Mouse (Mus musculus) liver, adult 2 months (tissue): ENCODE data around the gene Bcl2l12. TPM values are rescaled to one million over a fixed set of nuclear protein-coding genes. Genes with fewer than 3 reads are reported as not detected.

Source experiments
- DNase-seq: peaks from one replicate; pipeline ENCODE4 v3.0.0-alpha.2; 2011; ENCODE audit warnings: low read depth, low spot score; ENCODE audit errors: extremely low read depth
- H3K27ac ChIP-seq: fragments of 200-500 bp; replicated peaks from 2 replicates; pipeline ENCODE4 v1.5.1; 2012; ENCODE audit warnings: low read depth, mild to moderate bottlenecking, control low read depth, inconsistent platforms, low read length; ENCODE audit not compliant: insufficient read depth
- H3K27me3 ChIP-seq: fragments of 200-500 bp; 2 replicates; pipeline ENCODE4 v1.6.1; 2012; ENCODE audit warnings: mild to moderate bottlenecking, moderate library complexity, low read length, inconsistent platforms; ENCODE audit not compliant: control insufficient read depth, insufficient read depth
- H3K36me3 ChIP-seq: fragments of 200-500 bp; 2 replicates; pipeline ENCODE4 v1.6.1; 2012; ENCODE audit warnings: low read length, inconsistent platforms; ENCODE audit not compliant: control insufficient read depth, insufficient read depth
- H3K4me1 ChIP-seq: fragments of 200-500 bp; 2 replicates; pipeline ENCODE4 v1.6.1; 2011; ENCODE audit warnings: low read length; ENCODE audit not compliant: control insufficient read depth, insufficient read depth
- H3K4me3 ChIP-seq: fragments of 200-500 bp; 2 replicates; pipeline ENCODE4 v1.5.1; 2011; ENCODE audit warnings: low read depth, mild to moderate bottlenecking, control low read depth, low read length, moderate library complexity; ENCODE audit not compliant: insufficient read depth
- H3K79me2 ChIP-seq: fragments of 200-500 bp; 2 replicates; pipeline ENCODE4 v1.6.1; 2012; ENCODE audit warnings: inconsistent platforms, mild to moderate bottlenecking, low read length, moderate library complexity; ENCODE audit not compliant: control insufficient read depth, insufficient read depth
- H3K9ac ChIP-seq: fragments of 200-500 bp; 2 replicates; pipeline ENCODE4 v1.6.1; 2012; ENCODE audit warnings: low read depth, mild to moderate bottlenecking, control low read depth, inconsistent platforms, low read length
- CTCF ChIP-seq: fragments of 200-500 bp; IDR thresholded peaks from 2 replicates; pipeline ENCODE4 v1.5.1; 2011; ENCODE audit warnings: low read depth, low read length, control low read depth
- POLR2A ChIP-seq: fragments of 200-500 bp; IDR thresholded peaks from 2 replicates; pipeline ENCODE4 v1.6.1; 2011; ENCODE audit warnings: low read length, control low read depth; ENCODE audit not compliant: insufficient read depth; ENCODE audit errors: extremely low read depth
- WGBS: fragments of 180-500 bp; shearing (Covaris S2); methylation state at CpG from one replicate; pipeline ENCODE4 v1.1.7; 2018; 5-methylcytosine and 5-hydroxymethylcytosine counted together
- polyA plus RNA-seq: library from polyadenylated mRNA; depleted of rRNA; stranded (reverse); fragments of >200 nt; gene quantifications from 2 replicates; pipeline ENCODE4 v1.2.3, GENCODE M21; 2012
- total RNA-seq: library from RNA; depleted of rRNA; stranded (reverse); fragments of >200 nt; gene quantifications from 2 replicates; pipeline ENCODE4 v1.2.3, GENCODE M21; 2014

The Bcl2l12 gene
- total and polyA plus RNA-seq, 2 experiments = 5.6 to 14.5 TPM

- 96% methylated on average over 9 of the region's 9 CpGs for WGBS
- Histone ChIP-seq H3K4me1 (no peaks in the 10 kb centered on the region), H3K36me3 (peaks cover 21% of the 10 kb centered on the region), H3K79me2 (no peaks in the 10 kb centered on the region; the same call in 1 of the 2 replicates), H3K4me3 (no peak overlapping the region), H3K27ac (no peak overlapping the region), H3K9ac (no peak overlapping the region), H3K27me3 (no peaks in the 10 kb centered on the region)
- DNase-seq = no peak
- TF ChIP-seq CTCF (no peak), POLR2A (no peak)
These were observed 39.9 kb upstream of the Bcl2l12 start for GRCm38 (mm10) chr7:45038411-45038810.

- peaks cover 23% of the 10 kb centered on the region for H3K36me3 ChIP-seq
- no peak overlapping the region for H3K27ac ChIP-seq
- TF ChIP-seq POLR2A (no peak), CTCF (peak; percentile 89)
- no peaks in the 10 kb centered on the region for H3K27me3 ChIP-seq
- no peak overlapping the region for H3K9ac ChIP-seq
- no peaks in the 10 kb centered on the region for H3K4me1 ChIP-seq
- H3K4me3 ChIP-seq = no peak overlapping the region
- DNase-seq = no peak
- H3K79me2 ChIP-seq = no peaks in the 10 kb centered on the region; the same call in 1 of the 2 replicates
- 64% methylated on average over 7 of the region's 7 CpGs for WGBS
These were observed 39.3 kb upstream of the Bcl2l12 start for GRCm38 (mm10) chr7:45037720-45038361.

DNA sequence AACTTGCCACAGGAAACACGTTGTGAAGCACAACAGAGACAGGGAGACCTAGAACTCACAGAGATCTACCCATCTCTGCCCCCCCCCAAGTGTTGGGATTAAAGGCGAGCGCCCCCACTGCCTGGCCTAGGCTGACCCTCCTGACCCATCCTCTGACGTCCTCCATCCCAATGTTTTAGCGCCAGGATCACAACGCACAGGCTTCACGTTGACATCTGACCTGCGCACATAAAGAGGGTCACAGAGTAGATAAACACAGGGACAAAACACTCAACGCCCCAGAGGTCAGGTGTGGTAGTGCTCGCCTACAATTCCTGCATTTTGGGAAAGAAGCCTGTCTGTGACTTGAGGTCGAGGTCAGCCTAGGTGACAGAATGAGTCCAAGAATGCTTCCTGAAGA is 38.2 kb upstream of the Bcl2l12 start:
- no peaks in the 10 kb centered on the region for H3K27me3 ChIP-seq
- no peak for TF ChIP-seq CTCF
- no peak for TF ChIP-seq POLR2A
- WGBS = 85% methylated on average over 11 of the region's 11 CpGs
- peaks cover 20% of the 10 kb centered on the region for H3K36me3 ChIP-seq
- H3K4me1 ChIP-seq = no peaks in the 10 kb centered on the region
- no peak overlapping the region for H3K9ac ChIP-seq
- no peaks in the 10 kb centered on the region for H3K79me2 ChIP-seq
- DNase-seq = no peak
- no peak overlapping the region for H3K4me3 ChIP-seq
- H3K27ac ChIP-seq = no peak overlapping the region

- TF ChIP-seq CTCF (no peak), POLR2A (no peak)
- H3K4me1 ChIP-seq = no peaks in the 10 kb centered on the region
- H3K27me3 ChIP-seq = no peaks in the 10 kb centered on the region
- H3K9ac ChIP-seq = no peak overlapping the region
- no peaks in the 10 kb centered on the region for H3K79me2 ChIP-seq
- H3K4me3 ChIP-seq = no peak overlapping the region
- peaks cover 24% of the 10 kb centered on the region for H3K36me3 ChIP-seq
- WGBS = 86% methylated on average over 3 of the region's 3 CpGs
- H3K27ac ChIP-seq = no peak overlapping the region
- DNase-seq = no peak
These were observed 37.1 kb upstream of the Bcl2l12 start for GRCm38 (mm10) chr7:45035631-45036030.

- Histone ChIP-seq H3K36me3 (peaks cover 25% of the 10 kb centered on the region), H3K27ac (no peak overlapping the region), H3K4me1 (no peaks in the 10 kb centered on the region), H3K27me3 (no peaks in the 10 kb centered on the region), H3K9ac (no peak overlapping the region), H3K4me3 (no peak overlapping the region), H3K79me2 (no peaks in the 10 kb centered on the region)
- 95% methylated on average over 19 of the region's 19 CpGs for WGBS
- TF ChIP-seq CTCF = no peak
- TF ChIP-seq POLR2A = no peak
- no peak for DNase-seq
These were observed 35.3 kb upstream of the Bcl2l12 start for GRCm38 (mm10) chr7:45033722-45034359.

DNA sequence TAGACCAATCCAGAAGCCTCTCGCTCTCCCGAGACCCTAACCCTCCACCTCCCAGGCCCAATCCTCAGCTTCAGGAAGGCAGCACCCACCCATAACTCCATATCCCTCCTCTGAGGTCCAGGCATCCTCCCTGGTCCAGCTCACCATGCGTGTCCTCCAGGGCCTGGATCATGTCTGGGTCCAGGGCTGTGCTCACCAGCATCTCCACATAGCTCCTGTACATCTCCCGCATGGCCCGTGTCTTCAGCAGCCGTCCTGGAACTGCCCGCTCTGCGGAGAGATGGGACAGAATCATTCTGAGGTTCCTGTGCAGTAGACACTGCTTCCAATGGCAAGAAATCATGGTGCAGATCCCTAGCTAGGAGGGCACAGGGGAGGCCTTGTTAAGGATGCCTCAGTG is 32.3 kb upstream of the Bcl2l12 start:
- WGBS = 96% methylated on average over 8 of the region's 8 CpGs
- Histone ChIP-seq H3K27ac (no peak overlapping the region), H3K79me2 (no peaks in the 10 kb centered on the region), H3K36me3 (peaks cover 25% of the 10 kb centered on the region), H3K4me1 (no peaks in the 10 kb centered on the region), H3K4me3 (no peak overlapping the region), H3K27me3 (no peaks in the 10 kb centered on the region), H3K9ac (no peak overlapping the region)
- TF ChIP-seq POLR2A (no peak), CTCF (no peak)
- no peak for DNase-seq
